Mouse (Mus musculus) lung, embryonic 15.5 days (tissue): ENCODE data around the gene Cyb5rl. TPM values are rescaled to one million over a fixed set of nuclear protein-coding genes. Genes with fewer than 3 reads are reported as not detected.
A peak's percentile ranks its signal among the peaks of the same experiment; 100 is the strongest.
"Not testable (repeated sequence)": the region's sequence is repeated elsewhere in the genome, so short reads cannot be mapped to it uniquely, and the experiment has no call there.

Source experiments
- ATAC-seq: fragments of 200-750 bp; cut with Nextera tagmentation; 2 replicates; pipeline ENCODE4 v1.8.0; 2017; ENCODE audit warnings: moderate number of reproducible peaks, borderline replicate concordance; ENCODE audit not compliant: low FRiP score, low TSS enrichment; ENCODE audit errors: extremely low read depth
- H3K27ac ChIP-seq: fragments of 300-500 bp; sonication (generic); 2 replicates; pipeline ENCODE4 v1.5.1; 2015; ENCODE audit warnings: moderate library complexity, mild to moderate bottlenecking, inconsistent platforms
- H3K27me3 ChIP-seq: fragments of 300-500 bp; sonication (generic); 2 replicates; pipeline ENCODE4 v1.6.1; 2015; ENCODE audit warnings: inconsistent platforms
- H3K36me3 ChIP-seq: fragments of 300-500 bp; sonication (generic); 2 replicates; pipeline ENCODE4 v1.6.1; 2015; ENCODE audit warnings: inconsistent platforms
- H3K4me1 ChIP-seq: fragments of 300-500 bp; sonication (generic); 2 replicates; pipeline ENCODE4 v1.6.1; 2015; ENCODE audit warnings: inconsistent platforms
- H3K4me2 ChIP-seq: fragments of 300-500 bp; sonication (generic); 2 replicates; pipeline ENCODE4 v1.6.1; 2015; ENCODE audit warnings: inconsistent platforms, mild to moderate bottlenecking, moderate library complexity
- H3K4me3 ChIP-seq: fragments of 300-500 bp; sonication (generic); 2 replicates; pipeline ENCODE4 v1.5.1; 2015; ENCODE audit warnings: mild to moderate bottlenecking, inconsistent platforms
- H3K9ac ChIP-seq: fragments of 300-500 bp; sonication (generic); 2 replicates; pipeline ENCODE4 v1.6.1; 2015; ENCODE audit warnings: inconsistent platforms
- H3K9me3 ChIP-seq: fragments of 300-500 bp; sonication (generic); 2 replicates; pipeline ENCODE4 v1.6.1; 2016; ENCODE audit warnings: inconsistent platforms
- WGBS: fragments of 180-500 bp; shearing (Covaris S2); methylation state at CpG from one replicate; pipeline ENCODE4 v1.1.7; 2015; 5-methylcytosine and 5-hydroxymethylcytosine counted together
- polyA plus RNA-seq: library from polyadenylated mRNA; unstranded; fragments of >200 nt; fragmentation: Nextera tagmentation; extraction: Ambion mirVana; gene quantifications from 2 replicates; pipeline ENCODE4 v1.2.1, GENCODE M21; 2015

Gene Cyb5rl
- polyA plus RNA-seq, 1 experiment from 2014 or later = 6.1 TPM

GRCm38 (mm10) chr4:107096043-107096442 is 29.3 kb downstream of the Cyb5rl start:
- Histone ChIP-seq H3K4me1 (no peaks in the 10 kb centered on the region), H3K9ac (no peak overlapping the region), H3K9me3 (no peaks in the 10 kb centered on the region), H3K27me3 (no peaks in the 10 kb centered on the region), H3K4me2 (no peak overlapping the region), H3K36me3 (no peaks in the 10 kb centered on the region), H3K27ac (no peak overlapping the region), H3K4me3 (no peak overlapping the region)
- ATAC-seq = no peak
- WGBS = 54% methylated on average over 6 of the region's 6 CpGs

- no peaks in the 10 kb centered on the region for H3K27me3 ChIP-seq
- no peak within 1 kb of the TSS for H3K4me3 ChIP-seq
- no peaks in the 10 kb centered on the region for H3K4me1 ChIP-seq
- no peak within 1 kb of the TSS for H3K27ac ChIP-seq
- H3K9me3 ChIP-seq = no peaks in the 10 kb centered on the region
- H3K9ac ChIP-seq = no peak within 1 kb of the TSS
- no peak for ATAC-seq
- H3K4me2 ChIP-seq = no peak within 1 kb of the TSS
- H3K36me3 ChIP-seq = no peaks in the 10 kb centered on the region
- 67% methylated on average over 16 of the region's 16 CpGs for WGBS
Measured at GRCm38 (mm10) chr4:107096841-107097373, 30.1 kb downstream of the Cyb5rl start, which contains the start of gene Cdcp2. TSS of gene Cdcp2 (plus strand) at chr4:107096891.

DNA sequence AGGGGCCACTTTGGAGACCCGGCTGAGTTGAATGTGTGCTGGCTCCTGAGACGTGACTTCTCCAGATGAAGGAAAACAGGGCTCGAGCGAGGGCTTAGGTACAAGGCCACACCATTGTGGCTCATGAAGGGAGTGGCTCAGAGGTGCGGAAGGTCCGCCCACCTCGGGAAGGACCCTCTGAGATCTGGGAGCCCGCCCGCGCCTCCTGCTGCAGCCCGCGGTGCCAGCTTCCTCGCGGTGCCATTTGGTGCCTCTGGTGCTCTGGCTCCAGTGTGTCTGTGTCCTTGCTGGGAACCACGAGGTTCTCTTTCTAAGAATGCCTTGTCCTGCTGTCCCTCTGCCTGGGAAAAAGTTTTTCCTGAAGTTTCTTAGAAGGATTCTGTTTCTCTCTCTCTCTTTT is 31.1 kb downstream of the Cyb5rl start:
- Histone ChIP-seq H3K27ac (no peak overlapping the region), H3K4me2 (no peak overlapping the region), H3K36me3 (no peaks in the 10 kb centered on the region), H3K4me3 (no peak overlapping the region), H3K4me1 (no peaks in the 10 kb centered on the region), H3K9me3 (no peaks in the 10 kb centered on the region), H3K9ac (no peak overlapping the region), H3K27me3 (no peaks in the 10 kb centered on the region)
- 46% methylated on average over 15 of the region's 15 CpGs for WGBS
- no peak for ATAC-seq

- Histone ChIP-seq H3K27ac (no peak overlapping the region), H3K9me3 (no peaks in the 10 kb centered on the region), H3K9ac (no peak overlapping the region), H3K4me3 (no peak overlapping the region), H3K36me3 (no peaks in the 10 kb centered on the region), H3K4me2 (no peak overlapping the region), H3K27me3 (no peaks in the 10 kb centered on the region), H3K4me1 (no peaks in the 10 kb centered on the region)
- 75% methylated on average over 10 of the region's 10 CpGs for WGBS
- ATAC-seq = no peak
Measured at GRCm38 (mm10) chr4:107098375-107098774, 31.6 kb downstream of the Cyb5rl start.

DNA sequence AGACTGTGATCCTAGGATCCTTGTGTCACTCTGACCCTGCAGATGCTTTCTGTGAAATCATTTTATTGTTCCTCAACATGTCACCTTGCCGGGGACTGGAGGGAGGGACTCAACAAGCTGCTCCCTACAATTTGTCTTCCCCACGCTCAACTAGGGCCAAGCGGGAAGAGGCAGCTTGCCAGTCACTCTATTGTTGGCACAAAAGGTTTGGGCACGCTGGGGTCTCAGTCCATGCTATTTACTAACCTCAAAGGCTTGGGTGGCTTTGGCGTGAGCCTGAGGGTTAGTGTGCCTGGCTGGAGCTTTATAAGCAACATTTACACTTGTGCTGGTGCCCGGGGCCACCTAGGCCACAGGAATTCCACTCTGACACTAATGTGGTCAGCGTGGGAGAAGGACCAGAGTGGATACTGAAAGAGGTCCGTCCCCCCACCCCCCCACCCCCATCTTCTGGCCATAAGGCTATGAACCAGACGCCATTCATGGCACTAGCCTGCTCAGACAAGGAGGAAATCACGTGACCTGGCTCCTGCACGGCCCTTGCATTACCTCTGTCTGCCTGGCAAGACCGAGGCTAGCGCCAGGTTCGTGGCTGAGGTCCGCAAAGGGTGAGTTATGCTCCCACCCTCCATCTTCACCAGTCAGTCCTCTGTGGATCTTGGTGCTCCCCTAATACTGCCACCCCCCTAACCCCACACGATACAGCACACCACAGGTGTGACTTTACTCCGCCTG is 32.2 kb downstream of the Cyb5rl start:
- Histone ChIP-seq H3K9me3 (no peaks in the 10 kb centered on the region), H3K9ac (no peak overlapping the region), H3K27ac (no peak overlapping the region), H3K27me3 (no peaks in the 10 kb centered on the region), H3K4me1 (no peaks in the 10 kb centered on the region), H3K4me2 (no peak overlapping the region), H3K4me3 (no peak overlapping the region), H3K36me3 (no peaks in the 10 kb centered on the region)
- ATAC-seq = no peak
- WGBS = 74% methylated on average over 17 of the region's 17 CpGs

DNA sequence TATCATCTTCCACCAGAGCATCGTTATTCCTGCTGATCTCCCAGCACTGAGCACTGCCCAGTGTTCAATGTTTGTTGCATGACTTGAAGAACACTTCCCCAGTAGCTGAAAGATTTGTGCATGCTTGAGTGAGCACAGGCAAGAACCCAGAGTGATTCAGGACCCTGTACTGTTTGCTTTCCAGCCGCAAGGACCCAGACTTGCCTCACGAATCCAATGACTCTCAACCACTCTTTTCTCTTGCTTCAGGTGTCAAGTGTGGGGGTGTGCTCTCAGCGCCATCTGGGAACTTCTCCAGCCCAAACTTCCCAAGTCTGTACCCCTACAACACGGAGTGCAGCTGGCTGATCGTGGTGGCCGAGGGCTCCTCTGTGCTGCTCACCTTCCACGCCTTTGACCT is 35.4 kb downstream of the Cyb5rl start:
- Histone ChIP-seq H3K9me3 (no peaks in the 10 kb centered on the region), H3K36me3 (no peaks in the 10 kb centered on the region), H3K4me3 (no peak overlapping the region), H3K27ac (no peak overlapping the region), H3K4me2 (no peak overlapping the region), H3K4me1 (no peaks in the 10 kb centered on the region), H3K27me3 (no peaks in the 10 kb centered on the region), H3K9ac (no peak overlapping the region)
- no peak for ATAC-seq
- 45% methylated on average over 8 of the region's 8 CpGs for WGBS

GRCm38 (mm10) chr4:107106777-107107176 is 40.0 kb downstream of the Cyb5rl start:
- H3K9ac ChIP-seq = no peak overlapping the region
- H3K4me3 ChIP-seq = no peak overlapping the region
- H3K4me1 ChIP-seq = 0 out of 2 replicates have a peak, but pooled peaks cover 6% of the 10 kb centered on the region
- no peak for ATAC-seq
- no peak overlapping the region for H3K4me2 ChIP-seq
- H3K27me3 ChIP-seq = no peaks in the 10 kb centered on the region
- no peaks in the 10 kb centered on the region for H3K9me3 ChIP-seq
- WGBS = 81% methylated on average over 16 of the region's 16 CpGs
- no peak overlapping the region for H3K27ac ChIP-seq
- H3K36me3 ChIP-seq = no peaks in the 10 kb centered on the region

- Histone ChIP-seq H3K27ac (no peak overlapping the region), H3K4me2 (peak overlapping the region; percentile 22; the same call in 1 of the 2 replicates), H3K36me3 (no peaks in the 10 kb centered on the region), H3K9me3 (no peaks in the 10 kb centered on the region), H3K9ac (peak overlapping the region; percentile 10; the same call in 1 of the 2 replicates), H3K4me3 (no peak overlapping the region), H3K27me3 (no peaks in the 10 kb centered on the region), H3K4me1 (0 out of 2 replicates have a peak, but pooled peaks cover 6% of the 10 kb centered on the region)
- WGBS = 28% methylated on average over 13 of the region's 13 CpGs
- peak; percentile 58 for ATAC-seq
Measured at GRCm38 (mm10) chr4:107108291-107108731, 41.5 kb downstream of the Cyb5rl start.

- H3K9ac ChIP-seq, H3K27me3 ChIP-seq, H3K4me2 ChIP-seq, H3K36me3 ChIP-seq, ATAC-seq, H3K4me3 ChIP-seq, H3K9me3 ChIP-seq, H3K4me1 ChIP-seq, H3K27ac ChIP-seq: not testable (repeated sequence)
- WGBS = 79% methylated on average over 6 of the region's 6 CpGs
Measured at GRCm38 (mm10) chr4:107109181-107109580, 42.4 kb downstream of the Cyb5rl start.

GRCm38 (mm10) chr4:107114278-107114677 is 47.5 kb downstream of the Cyb5rl start:
- Histone ChIP-seq H3K9me3 (no peaks in the 10 kb centered on the region), H3K4me3 (no peak overlapping the region), H3K9ac (no peak overlapping the region), H3K27me3 (no peaks in the 10 kb centered on the region), H3K27ac (no peak overlapping the region), H3K4me2 (no peak overlapping the region), H3K4me1 (peaks cover 8% of the 10 kb centered on the region; the same call in 1 of the 2 replicates), H3K36me3 (no peaks in the 10 kb centered on the region)
- ATAC-seq = no peak
- WGBS = 21% methylated on average over 8 of the region's 8 CpGs

- Histone ChIP-seq H3K4me3 (no peak overlapping the region), H3K9ac (no peak overlapping the region), H3K36me3 (no peaks in the 10 kb centered on the region), H3K4me2 (no peak overlapping the region), H3K9me3 (no peaks in the 10 kb centered on the region), H3K4me1 (peaks cover 9% of the 10 kb centered on the region; the same call in 1 of the 2 replicates), H3K27me3 (no peaks in the 10 kb centered on the region), H3K27ac (no peak overlapping the region)
- 86% methylated on average over 2 of the region's 2 CpGs for WGBS
- no peak for ATAC-seq
Measured at GRCm38 (mm10) chr4:107117741-107118385, 51.1 kb downstream of the Cyb5rl start.

- ATAC-seq = peak; percentile 39; the same call in 1 of the 2 replicates
- no peaks in the 10 kb centered on the region for H3K9me3 ChIP-seq
- H3K4me3 ChIP-seq = no peak overlapping the region
- H3K9ac ChIP-seq = no peak overlapping the region
- H3K36me3 ChIP-seq = no peaks in the 10 kb centered on the region
- peak overlapping the region; percentile 37; the same call in 1 of the 2 replicates for H3K27ac ChIP-seq
- H3K27me3 ChIP-seq = no peaks in the 10 kb centered on the region
- no peak overlapping the region for H3K4me2 ChIP-seq
- H3K4me1 ChIP-seq = peaks cover 9% of the 10 kb centered on the region; the same call in 1 of the 2 replicates
- WGBS = 42% methylated on average over 4 of the region's 4 CpGs
Measured at GRCm38 (mm10) chr4:107119056-107119455, 52.3 kb downstream of the Cyb5rl start.
